Mouse (Mus musculus) cerebellum, adult 2 months (tissue): ENCODE results near the gene Vmn2r7. TPM values are rescaled to one million over a fixed set of nuclear protein-coding genes. Genes with fewer than 3 reads are reported as not detected.
"Not testable (repeated sequence)": the region's sequence is repeated elsewhere in the genome, so short reads cannot be mapped to it uniquely, and the experiment has no call there.

Experiments used
- DNase-seq, 2 experiments: peaks; one replicate each; pipeline ENCODE4 v3.0.0; 2021
- H3K27ac ChIP-seq: fragments of 200-500 bp; 2 replicates; pipeline ENCODE4 v1.5.1; 2012; ENCODE audit warnings: low read length, control low read depth, inconsistent platforms; ENCODE audit not compliant: insufficient read depth
- H3K27me3 ChIP-seq: fragments of 200-500 bp; 2 replicates; pipeline ENCODE4 v1.6.1; 2012; ENCODE audit warnings: inconsistent platforms, mild to moderate bottlenecking, low read length, moderate library complexity; ENCODE audit not compliant: control insufficient read depth, insufficient read depth
- H3K4me1 ChIP-seq: fragments of 200-500 bp; 2 replicates; pipeline ENCODE4 v1.6.1; 2011; ENCODE audit warnings: low read length; ENCODE audit not compliant: control insufficient read depth, insufficient read depth
- H3K4me3 ChIP-seq: fragments of 200-500 bp; replicated peaks from 2 replicates; pipeline ENCODE3; 2011; ENCODE audit warnings: mild to moderate bottlenecking, low read depth, low read length, control low read depth; ENCODE audit not compliant: insufficient read depth
- CTCF ChIP-seq: fragments of 200-500 bp; IDR thresholded peaks from 2 replicates; pipeline ENCODE4 v1.5.1; 2011; ENCODE audit warnings: low read depth, mild to moderate bottlenecking, control low read depth, low read length, moderate library complexity, borderline replicate concordance; ENCODE audit not compliant: insufficient read depth
- POLR2A ChIP-seq: fragments of 200-500 bp; IDR thresholded peaks from 2 replicates; pipeline ENCODE4 v1.6.1; 2011; ENCODE audit warnings: low read length, control low read depth, borderline replicate concordance; ENCODE audit not compliant: insufficient read depth
- WGBS: fragments of 180-500 bp; shearing (Covaris S2); methylation state at CpG from one replicate; pipeline ENCODE4 v1.1.7; 2018; 5-methylcytosine and 5-hydroxymethylcytosine counted together
- polyA plus RNA-seq: library from polyadenylated mRNA; depleted of rRNA; stranded (reverse); fragments of >200 nt; gene quantifications from 2 replicates; pipeline ENCODE4 v1.2.3, GENCODE M21; 2012

Vmn2r7 gene
- polyA plus RNA-seq, 1 experiment: 0.13 TPM

DNA sequence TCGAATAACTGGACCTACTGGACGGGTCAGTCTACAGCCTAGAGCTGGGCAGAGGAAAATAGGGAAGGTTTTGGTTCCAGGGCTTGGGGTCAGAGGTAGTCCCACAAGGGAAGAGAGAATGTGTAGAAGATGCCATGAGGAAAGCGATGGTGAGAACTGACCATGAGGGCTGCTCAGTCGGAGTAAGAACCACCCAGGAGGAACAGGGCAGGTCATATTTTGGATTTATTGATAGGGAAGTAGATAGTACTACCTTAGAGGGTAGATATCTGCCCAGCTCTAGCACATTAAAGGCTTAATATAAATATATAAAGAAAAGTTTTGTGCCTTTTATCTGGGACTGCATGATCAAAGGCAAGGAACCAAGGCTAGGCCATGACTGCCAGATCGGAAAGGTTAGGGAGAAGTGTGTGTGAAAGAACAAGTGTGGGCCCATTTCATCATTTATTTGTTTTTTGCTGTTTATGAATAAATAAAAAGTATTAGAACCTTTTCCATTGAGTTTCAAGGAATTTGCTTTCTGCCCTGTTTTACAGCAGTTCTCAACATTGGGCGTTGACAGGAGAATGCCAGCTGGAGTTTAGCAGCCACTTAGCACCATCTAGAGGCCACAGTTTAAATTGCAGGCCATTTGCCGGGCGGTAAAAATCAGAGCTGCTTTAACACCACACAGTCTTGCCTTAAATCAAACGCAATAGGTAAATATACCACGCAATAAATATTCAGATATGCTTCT lies 53.9 kb downstream of the Vmn2r7 start:
- Histone ChIP-seq H3K4me3 (no peak overlapping the region), H3K27ac (no peak overlapping the region), H3K27me3 (no peaks in the 10 kb centered on the region), H3K4me1 (no peaks in the 10 kb centered on the region)
- no peak for TF ChIP-seq POLR2A
- TF ChIP-seq CTCF: peak; percentile 84; the same call in 1 of the 2 replicates
- peak; percentile 40 to 65 for DNase-seq
- 51% methylated on average over 10 of the region's 10 CpGs for WGBS

GRCm38 (mm10) chr3:64782901-64783300 lies 61.7 kb downstream of the Vmn2r7 start:
- H3K4me1 ChIP-seq: no peaks in the 10 kb centered on the region
- H3K4me3 ChIP-seq: no peak overlapping the region
- no peak for DNase-seq
- H3K27ac ChIP-seq: no peak overlapping the region
- no peak for TF ChIP-seq POLR2A
- TF ChIP-seq CTCF: no peak
- WGBS: 97% methylated on average over 1 of the region's 1 CpGs
- no peaks in the 10 kb centered on the region for H3K27me3 ChIP-seq

- H3K27ac ChIP-seq: no peak overlapping the region
- DNase-seq: no peak
- no peak overlapping the region for H3K4me3 ChIP-seq
- 29% methylated on average over 1 of the region's 1 CpGs for WGBS
- TF ChIP-seq CTCF: no peak
- TF ChIP-seq POLR2A: no peak
- H3K27me3 ChIP-seq: no peaks in the 10 kb centered on the region
- H3K4me1 ChIP-seq: no peaks in the 10 kb centered on the region
Measured at GRCm38 (mm10) chr3:64772132-64772531, 72.4 kb downstream of the Vmn2r7 start.

DNA sequence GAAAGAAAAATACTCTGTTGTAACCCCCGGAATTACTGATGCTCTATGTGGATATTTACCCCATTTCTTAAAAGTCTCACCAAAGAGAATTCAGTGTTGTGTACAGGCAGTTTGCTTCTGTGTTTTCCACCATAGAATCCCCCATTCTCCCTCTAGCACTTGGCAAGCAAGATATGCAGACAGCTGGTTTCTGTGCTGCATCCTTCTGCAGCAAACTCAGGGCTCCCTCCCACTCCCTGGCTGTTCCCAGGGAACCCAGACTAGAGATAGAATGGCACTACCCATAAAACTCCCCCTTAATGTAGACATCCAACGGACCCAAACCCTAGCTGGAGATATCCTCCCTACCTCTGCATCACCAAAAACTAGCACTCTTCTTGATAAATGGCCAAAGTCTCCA lies 88.4 kb downstream of the Vmn2r7 start:
- 72% methylated on average over 2 of the region's 2 CpGs for whole genome bisulfite sequencing
- Histone ChIP-seq H3K4me3 (no peak overlapping the region), H3K27ac (no peak overlapping the region), H3K4me1 (no peaks in the 10 kb centered on the region), H3K27me3 (no peaks in the 10 kb centered on the region)
- DNase-seq: no peak
- TF ChIP-seq POLR2A: no peak
- TF ChIP-seq CTCF: no peak

DNA sequence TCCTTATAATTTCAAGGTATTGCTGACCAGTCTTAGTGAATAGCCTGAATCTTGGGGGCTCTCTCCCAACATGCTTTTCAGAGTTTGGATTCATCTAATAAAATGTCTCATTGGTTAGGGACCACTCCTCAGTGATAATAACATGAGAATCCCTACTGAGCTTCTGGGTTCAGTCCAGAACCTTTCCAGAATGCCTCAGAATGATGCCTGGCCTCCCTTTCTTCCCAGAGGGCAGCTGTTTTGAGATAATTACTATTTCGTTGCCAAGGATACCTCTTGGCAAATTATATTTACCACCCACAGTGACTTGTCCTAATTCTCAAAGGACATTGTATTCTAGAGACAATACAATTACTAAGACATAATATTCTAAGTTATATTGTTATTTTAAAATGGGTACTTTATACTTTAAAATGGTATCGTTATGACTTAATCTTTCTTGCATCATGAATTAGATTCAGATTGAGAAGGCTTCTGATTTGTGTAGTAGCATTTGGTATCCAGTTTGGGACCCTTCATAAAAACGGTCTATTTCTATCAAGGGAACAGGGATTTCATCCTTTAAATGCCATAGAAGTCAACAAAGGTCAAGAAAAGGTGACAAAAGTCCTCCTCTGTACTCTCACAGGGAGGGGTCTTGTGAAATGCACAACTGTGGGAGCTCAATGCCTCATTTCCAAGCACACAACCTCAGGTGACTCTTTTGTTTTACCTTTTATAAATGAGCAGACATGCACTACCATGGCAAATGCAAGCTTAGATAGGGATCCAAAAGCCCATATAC lies 117.2 kb downstream of the Vmn2r7 start:
- H3K27ac ChIP-seq, H3K4me3 ChIP-seq, H3K27me3 ChIP-seq, H3K4me1 ChIP-seq: not testable (repeated sequence)
- peak in 1 of 2 experiments; percentile 42 for DNase-seq
- 19% methylated on average over 3 of the region's 3 CpGs for WGBS

DNA sequence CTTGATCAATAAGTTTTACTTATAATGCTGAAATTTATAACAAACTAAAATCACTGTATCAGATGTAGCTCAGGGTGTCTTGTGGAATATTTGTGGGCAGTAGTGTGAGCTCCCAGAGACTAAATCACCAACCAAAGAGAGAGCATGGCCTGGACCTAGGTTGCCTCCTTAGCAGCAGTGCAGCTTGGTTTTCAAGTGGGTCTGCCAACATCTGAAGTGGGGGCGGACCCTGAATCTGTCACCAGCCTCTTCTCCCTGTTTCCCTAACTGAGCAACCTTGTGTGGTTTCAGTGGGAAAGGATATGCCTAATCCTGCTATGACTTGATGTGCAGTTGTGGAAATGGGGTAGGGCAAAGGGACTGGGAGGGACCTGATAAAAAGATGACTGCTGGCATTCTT lies 118.8 kb downstream of the Vmn2r7 start:
- DNase-seq: not testable (repeated sequence)

GRCm38 (mm10) chr3:64676069-64676468 lies 168.5 kb downstream of the Vmn2r7 start:
- not testable (repeated sequence) for H3K4me3 ChIP-seq, H3K27me3 ChIP-seq, DNase-seq, H3K4me1 ChIP-seq, H3K27ac ChIP-seq
- 86% methylated on average over 1 of the region's 1 CpGs for WGBS

More for the DNA sequence above, 118.8 kb downstream of the Vmn2r7 start:
- H3K4me3 ChIP-seq, H3K27me3 ChIP-seq, H3K4me1 ChIP-seq, H3K27ac ChIP-seq: not testable (repeated sequence)
- WGBS: 96% methylated on average over 1 of the region's 1 CpGs
